Mouse (Mus musculus) left cerebral cortex, adult 18-20 months (tissue): ENCODE results near the gene Kif27. TPM values are rescaled to one million over a fixed set of nuclear protein-coding genes. Genes with fewer than 3 reads are reported as not detected.

Experiments
- DNase-seq, 2 experiments: peaks; one replicate each; pipeline ENCODE4 v3.0.0; 2021 to 2022; ENCODE audit warnings: low spot score in 2 of 2, mixed read lengths in 1 of 2
- microRNA-seq, 2 experiments: library from miRNA; unstranded; fragments of <30 nt; microRNA quantifications; one replicate each; pipeline ENCODE4 v1.2.0; 2021
- total RNA-seq, 2 experiments: library from RNA; stranded (reverse); gene quantifications; 2 replicates each; pipeline ENCODE4 v1.2.3; 2021

Kif27 gene
- total RNA-seq, 2 experiments from 2014 or later: 3.6 to 3.8 TPM

DNA sequence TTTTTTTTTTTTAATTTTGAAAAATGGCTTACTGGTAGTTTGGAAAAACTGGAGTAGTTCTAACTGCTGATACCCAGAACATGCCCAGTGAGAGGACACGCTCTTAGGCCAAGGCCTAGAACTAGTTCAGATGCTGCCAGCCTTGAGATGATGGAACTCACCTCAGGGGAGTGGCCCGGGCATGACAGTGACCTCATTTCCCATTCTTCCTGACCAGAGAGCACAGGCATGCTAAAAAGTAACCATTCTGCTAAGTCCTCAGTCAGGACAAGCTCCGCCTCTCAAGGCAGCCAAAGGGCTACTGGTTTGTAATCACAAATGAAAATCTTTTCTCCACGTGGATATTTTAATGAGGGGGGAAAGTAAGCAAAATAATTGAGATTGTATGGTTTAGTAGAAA is 77.0 kb downstream of the Kif27 start:
- DNase-seq: no peak

DNA sequence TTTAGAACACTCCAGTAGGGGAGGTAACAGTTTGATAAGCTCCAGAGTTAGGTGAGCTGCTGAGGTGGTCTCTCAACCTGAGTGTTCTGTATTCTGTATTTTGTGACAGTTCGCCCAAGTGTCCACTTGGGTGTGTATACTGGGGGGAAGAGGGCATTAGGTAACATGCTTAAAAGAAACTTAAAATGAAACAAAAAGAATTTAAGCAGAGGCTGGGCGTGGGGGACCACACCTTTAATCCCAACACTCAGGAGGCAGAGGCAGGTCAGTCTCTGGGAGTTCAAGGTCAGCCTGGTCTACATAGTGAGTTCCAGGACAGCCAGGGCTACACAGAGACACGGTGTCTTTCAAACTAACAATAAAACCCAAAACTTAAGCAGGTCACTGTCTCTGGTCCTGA is 78.4 kb downstream of the Kif27 start:
- no peak for DNase-seq

- no peak for DNase-seq
Observed at GRCm38 (mm10) chr13:58276256-58276655, 82.7 kb downstream of the Kif27 start.

DNA sequence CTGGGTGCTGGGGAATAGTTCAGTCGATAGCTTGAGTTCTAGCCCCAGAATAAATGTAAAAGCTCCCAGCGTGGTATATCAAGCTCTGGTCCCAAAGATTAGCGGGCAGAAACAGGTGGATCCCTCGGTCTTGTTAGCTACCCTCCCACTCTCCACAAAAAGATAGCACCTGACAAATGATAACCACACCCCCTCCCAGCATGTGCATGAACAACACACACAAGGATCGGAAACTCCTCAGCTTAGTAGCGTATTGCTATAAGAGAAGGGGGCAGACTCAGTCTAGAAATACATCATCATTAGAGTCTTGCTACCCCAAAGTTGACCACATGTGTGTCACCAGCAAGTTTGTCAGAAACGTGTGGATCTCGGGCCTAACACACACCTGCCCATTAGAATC is 83.3 kb downstream of the Kif27 start, which contains the start of gene Gkap1:
Gkap1 (minus strand) TSS at position 101 of the 400 bp plus-strand sequence.
- no peak for DNase-seq

GRCm38 (mm10) chr13:58275076-58275475 is 83.8 kb downstream of the Kif27 start:
- no peak for DNase-seq

GRCm38 (mm10) chr13:58274259-58274991 is 84.5 kb downstream of the Kif27 start:
- DNase-seq: peak; percentile 36 to 45

- DNase-seq: peak in 1 of 2 experiments; percentile 18
Observed at GRCm38 (mm10) chr13:58273411-58274258, 85.3 kb downstream of the Kif27 start.

- DNase-seq: no peak
Observed at GRCm38 (mm10) chr13:58266864-58267263, 92.1 kb downstream of the Kif27 start.

DNA sequence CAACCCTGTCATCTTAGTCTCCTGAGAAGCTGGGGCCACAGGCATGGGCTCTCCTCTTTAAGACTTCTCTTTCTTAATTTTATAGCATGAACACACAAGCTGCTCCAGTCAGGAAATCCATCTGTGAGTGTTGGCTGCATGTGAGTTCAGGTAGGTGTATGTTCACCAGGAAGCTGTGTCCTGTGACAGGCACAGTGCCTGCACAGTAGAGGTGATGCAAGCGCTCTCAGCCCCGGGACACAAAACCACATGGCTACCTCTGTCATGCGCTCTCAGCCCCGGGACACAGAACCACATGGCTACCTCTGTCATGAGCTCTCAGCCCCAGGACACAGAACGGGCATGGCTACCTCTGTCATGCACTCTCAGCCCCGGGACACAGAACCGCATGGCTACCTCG is 95.4 kb downstream of the Kif27 start:
- no peak for DNase-seq

DNA sequence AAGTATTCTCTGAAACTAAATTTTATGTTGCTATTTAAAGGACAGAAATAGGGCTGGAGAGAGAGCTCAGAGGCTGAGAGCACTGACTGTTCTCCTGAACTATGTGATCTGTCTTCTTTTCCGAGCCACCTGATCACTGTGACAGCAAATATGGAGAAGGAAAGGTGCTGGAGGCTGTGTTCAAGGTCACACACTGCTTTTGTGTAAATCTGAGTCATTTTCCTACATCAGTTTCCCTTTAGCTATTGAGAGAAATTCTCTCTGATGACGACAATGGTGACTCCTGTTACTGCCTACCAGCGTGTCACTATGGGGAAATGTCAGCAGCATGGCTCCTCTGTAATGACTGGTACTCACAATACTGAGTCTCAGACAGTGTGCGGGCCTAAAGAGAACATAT is 97.2 kb downstream of the Kif27 start:
- no peak for DNase-seq

DNA sequence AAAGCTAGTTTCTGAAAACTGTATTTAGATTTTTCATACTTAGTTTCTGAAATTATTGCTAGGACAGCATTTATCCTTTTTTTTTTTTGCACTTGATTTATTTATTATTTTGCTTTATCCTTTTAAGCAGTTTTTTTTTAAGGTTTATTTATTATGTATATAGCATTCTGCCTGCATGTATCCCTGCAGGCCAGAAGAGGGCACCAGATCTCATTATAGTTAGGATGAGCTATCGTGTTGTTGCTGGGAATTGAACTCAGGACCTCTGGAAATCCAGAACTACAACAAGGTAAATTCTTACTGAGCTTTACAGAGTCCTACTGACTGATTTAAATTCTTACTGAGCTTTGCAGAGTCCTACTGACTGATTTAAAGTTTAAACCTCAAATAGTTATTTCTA is 105.7 kb downstream of the Kif27 start:
- no peak for DNase-seq

DNA sequence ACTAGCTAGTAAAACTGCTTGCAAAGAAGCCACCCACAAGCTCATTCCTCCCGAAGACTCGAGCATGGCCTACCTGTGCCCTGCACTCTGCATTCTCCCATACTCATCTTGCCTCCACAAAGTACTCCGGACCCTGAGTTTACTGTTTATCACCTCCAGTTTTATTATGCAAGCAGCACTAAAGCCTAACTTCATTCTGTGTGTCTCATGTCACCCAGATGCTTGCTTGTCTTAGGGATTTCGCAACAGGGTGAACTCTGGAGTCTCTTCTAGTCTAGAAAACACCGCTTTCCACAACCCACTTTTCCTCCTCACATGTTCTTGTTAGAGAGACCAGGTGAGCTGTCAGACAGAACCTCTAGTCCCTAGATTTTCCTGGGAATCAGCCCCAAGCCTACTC is 110.0 kb downstream of the Kif27 start:
- no peak for DNase-seq

Small RNA genes within 50 kb of the gene (microRNA-seq; reads per million reads assigned to microRNA genes)
- 0 reads per million in 2 experiments for gene Mir6369
- gene Mir7-1: 38.9 to 41.3 reads per million in 2 experiments

Other genes starting within 250 kb of the Kif27 start
- 10 to 100 TPM; 30.1 to 33.9 TPM for gene Klhl3, start 245.5 kb downstream of the Kif27 start, total RNA-seq
- 100 to 1,000 TPM; 125 to 127 TPM for gene Hnrnpa0, start 230.6 kb downstream of the Kif27 start, total RNA-seq
- 10 to 100 TPM; 29.6 to 33.2 TPM for gene Idnk, start 201.5 kb downstream of the Kif27 start, total RNA-seq
- 100 to 1,000 TPM; 155 to 162 TPM for gene Ubqln1, start 143.5 kb downstream of the Kif27 start, total RNA-seq
- 10 to 100 TPM; 17.4 to 18.2 TPM for gene Gkap1, start 83.4 kb downstream of the Kif27 start, total RNA-seq
- 1 to 10 TPM; 7.8 to 8.0 TPM for gene 2210016F16Rik, start 26.1 kb upstream of the Kif27 start, total RNA-seq
- gene Rmi1, start 43.1 kb upstream of the Kif27 start, total RNA-seq: 10 to 100 TPM; 12.8 to 15.5 TPM
- 100 to 1,000 TPM; 599 to 626 TPM for gene Hnrnpk, start 44.2 kb upstream of the Kif27 start, total RNA-seq